In the genomic region with DNA sequence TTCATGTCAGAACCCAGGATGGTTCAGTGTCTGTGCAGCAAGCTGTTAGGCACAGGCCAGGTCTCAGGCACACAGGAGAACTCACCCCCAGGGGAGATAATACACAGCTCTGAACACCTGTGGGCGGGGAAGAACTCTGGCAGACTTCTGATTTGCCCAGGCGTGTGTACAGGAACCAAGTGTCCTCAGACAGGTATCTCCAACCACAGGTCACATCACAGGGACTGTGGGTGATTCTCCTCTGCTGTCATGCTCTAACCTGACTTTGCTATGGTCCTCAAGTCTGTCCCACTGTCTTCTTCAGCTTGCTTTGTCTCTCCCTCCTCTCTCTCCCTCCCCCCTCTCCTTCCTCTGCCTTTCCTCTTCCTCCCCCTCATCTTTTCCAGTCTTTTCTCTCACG, we compare ENCODE assay signal across 23 mouse cellular contexts. TPM values are rescaled to one million over a fixed set of nuclear protein-coding genes. Genes with fewer than 3 reads are reported as not detected.
"Had no signal": no experiment of that assay in that cellular context is flagged by ENCODE, and none has a peak within 500 bp of the region (broad histone marks: within the 10 kb centered on the region; RNA-seq: fewer than 3 reads in every experiment).

A gene (minus strand): TSS at position 101 of the 400 bp plus-strand sequence.

- H3K4me2 ChIP-seq: lung, embryonic 14.5 days; midbrain, embryonic 11.5 days; midbrain, embryonic 13.5 days; midbrain, embryonic 15.5 days; neural tube, embryonic 12.5 days; stomach, embryonic 15.5 days had no signal

- H3K9me3 ChIP-seq: midbrain, embryonic 13.5 days; midbrain, embryonic 15.5 days; neural tube, embryonic 12.5 days; stomach, embryonic 15.5 days had no signal

- H3K36me3 ChIP-seq: midbrain, embryonic 13.5 days; midbrain, embryonic 15.5 days; neural tube, embryonic 12.5 days; stomach, embryonic 15.5 days had no signal

- H3K9ac ChIP-seq: liver, embryonic 14.5 days; lung, embryonic 14.5 days; midbrain, embryonic 13.5 days; midbrain, embryonic 15.5 days; neural tube, embryonic 12.5 days; stomach, embryonic 15.5 days had no signal

- ATAC-seq: midbrain, embryonic 13.5 days; midbrain, embryonic 15.5 days had no signal

- H3K27me3 ChIP-seq: midbrain, embryonic 13.5 days; midbrain, embryonic 15.5 days; neural tube, embryonic 12.5 days; stomach, embryonic 15.5 days had no signal

- H3K4me3 ChIP-seq: megakaryocyte, embryonic 14.5 days; midbrain, embryonic 13.5 days; midbrain, embryonic 15.5 days; neural tube, embryonic 12.5 days; stomach, embryonic 15.5 days had no signal

- H3K4me1 ChIP-seq: midbrain, embryonic 13.5 days; midbrain, embryonic 15.5 days; neural tube, embryonic 12.5 days; stomach, embryonic 15.5 days had no signal

- DNase-seq: lung, adult 18-20 months; lung, embryonic 14.5 days; lung, postnatal 10 days; lung, postnatal 4 days; right cerebral cortex, postnatal 14 days; thymus, adult 2 months; thymus, postnatal 25 days; thymus, postnatal 4 days had no signal

- H3K27ac ChIP-seq: liver, embryonic 14.5 days; midbrain, embryonic 13.5 days; midbrain, embryonic 15.5 days; neural tube, embryonic 12.5 days; stomach, embryonic 15.5 days; stomach, postnatal 0 days had no signal

RNA-seq across cellular contexts. Expression of the gene that starts here (rescaled TPM):
- total RNA-seq: midbrain, postnatal 0 days; monocyte, adult 5-6 weeks; neutrophil, adult 5-6 weeks had no signal
- polyA plus RNA-seq: liver, embryonic 14.5 days; liver, embryonic 16.5 days; lung, embryonic 14.5 days; lung, embryonic 16.5 days; midbrain, embryonic 11.5 days; midbrain, embryonic 13.5 days; midbrain, embryonic 15.5 days; midbrain, postnatal 0 days; neural tube, embryonic 12.5 days; neural tube, embryonic 14.5 days; spleen, adult 2 months; thymus, adult 2 months had no signal
